Mouse (Mus musculus): ENCODE results near the gene Pold1. TPM values are rescaled to one million over a fixed set of nuclear protein-coding genes. Genes with fewer than 3 reads are reported as not detected.

The Pold1 gene
- polyA plus RNA-seq, 1 experiment from 2014 or later: 20.5 TPM

- H3K9ac ChIP-seq (ENCODE audit: low read depth, low read length): no peak overlapping the region
- no peak for ATAC-seq
- H3K27ac ChIP-seq (ENCODE audit: low read depth, low read length): no peak overlapping the region
- H3K4me2 ChIP-seq (ENCODE audit: low read length): no peak overlapping the region
- H3K36me3 ChIP-seq (ENCODE audit: control insufficient read depth, insufficient read depth, low read length): 0 out of 2 replicates have a peak, but pooled peaks cover under 1% of the 10 kb centered on the region
- H3K9me3 ChIP-seq (ENCODE audit: control insufficient read depth, low read length): no peaks in the 10 kb centered on the region
- H3K4me1 ChIP-seq (ENCODE audit: control insufficient read depth, insufficient read depth, low read depth, low read length): peaks cover 18% of the 10 kb centered on the region
- WGBS: 79% methylated on average over 1 of the region's 1 CpGs
- no peaks in the 10 kb centered on the region for H3K27me3 ChIP-seq (replicated peaks; ENCODE audit: control insufficient read depth, insufficient read depth, low read length)
- no peak overlapping the region for H3K4me3 ChIP-seq (ENCODE audit: low read length)
These were observed 49.7 kb downstream of the Pold1 start for GRCm38 (mm10) chr7:44498922-44499321.

- no peaks in the 10 kb centered on the region for H3K27me3 ChIP-seq (replicated peaks; ENCODE audit: control insufficient read depth, insufficient read depth, low read length)
- peak overlapping the region; percentile 76 for H3K4me3 ChIP-seq (ENCODE audit: low read length)
- no peak for ATAC-seq
- peaks cover 5% of the 10 kb centered on the region; the same call in 1 of the 2 replicates for H3K36me3 ChIP-seq (ENCODE audit: control insufficient read depth, insufficient read depth, low read length)
- peak overlapping the region; percentile 88 for H3K4me2 ChIP-seq (ENCODE audit: low read length)
- H3K4me1 ChIP-seq (ENCODE audit: control insufficient read depth, insufficient read depth, low read depth, low read length): peaks cover 18% of the 10 kb centered on the region
- H3K9me3 ChIP-seq (ENCODE audit: control insufficient read depth, low read length): no peaks in the 10 kb centered on the region
- H3K9ac ChIP-seq (ENCODE audit: low read depth, low read length): peak overlapping the region; percentile 93
- H3K27ac ChIP-seq (ENCODE audit: low read depth, low read length): peak overlapping the region; percentile 94; the same call in 1 of the 2 replicates
- WGBS: 91% methylated on average over 10 of the region's 10 CpGs
These were observed 51.1 kb downstream of the Pold1 start for GRCm38 (mm10) chr7:44497361-44498055.

GRCm38 (mm10) chr7:44496771-44497109 lies 51.9 kb downstream of the Pold1 start:
- WGBS: under 1% methylated on average over 20 of the region's 26 CpGs
- no peaks in the 10 kb centered on the region for H3K9me3 ChIP-seq (ENCODE audit: control insufficient read depth, low read length)
- H3K27me3 ChIP-seq (replicated peaks; ENCODE audit: control insufficient read depth, insufficient read depth, low read length): no peaks in the 10 kb centered on the region
- peak overlapping the region; percentile 76 for H3K4me3 ChIP-seq (ENCODE audit: low read length)
- peaks cover 11% of the 10 kb centered on the region; the same call in 1 of the 2 replicates for H3K36me3 ChIP-seq (ENCODE audit: control insufficient read depth, insufficient read depth, low read length)
- peak overlapping the region; percentile 94 for H3K27ac ChIP-seq (ENCODE audit: low read depth, low read length)
- no peak for ATAC-seq
- H3K4me1 ChIP-seq (ENCODE audit: control insufficient read depth, insufficient read depth, low read depth, low read length): peaks cover 18% of the 10 kb centered on the region
- H3K4me2 ChIP-seq (ENCODE audit: low read length): peak overlapping the region; percentile 88
- peak overlapping the region; percentile 93 for H3K9ac ChIP-seq (ENCODE audit: low read depth, low read length)

GRCm38 (mm10) chr7:44495992-44496770 lies 52.5 kb downstream of the Pold1 start, which contains the start of the genes Emc10 and Fam71e1:
Emc10 (minus strand) TSS chr7:44496529.
Fam71e1 (plus strand) TSS chr7:44496581.
- peak within 1 kb of the TSS; percentile 95 for H3K9ac ChIP-seq (ENCODE audit: low read depth, low read length)
- peak within 1 kb of the TSS; percentile 76 for H3K4me3 ChIP-seq (ENCODE audit: low read length)
- peak; percentile 96 for ATAC-seq
- peaks cover 16% of the 10 kb centered on the region for H3K36me3 ChIP-seq (ENCODE audit: control insufficient read depth, insufficient read depth, low read length)
- peak within 1 kb of the TSS; percentile 88 for H3K4me2 ChIP-seq (ENCODE audit: low read length)
- H3K4me1 ChIP-seq (ENCODE audit: control insufficient read depth, insufficient read depth, low read depth, low read length): peaks cover 18% of the 10 kb centered on the region
- H3K9me3 ChIP-seq (ENCODE audit: control insufficient read depth, low read length): no peaks in the 10 kb centered on the region
- WGBS: under 1% methylated on average over 56 of the region's 58 CpGs
- H3K27me3 ChIP-seq (replicated peaks; ENCODE audit: control insufficient read depth, insufficient read depth, low read length): no peaks in the 10 kb centered on the region
- peak within 1 kb of the TSS; percentile 94 for H3K27ac ChIP-seq (ENCODE audit: low read depth, low read length)

GRCm38 (mm10) chr7:44495086-44495485 lies 53.6 kb downstream of the Pold1 start:
- Histone ChIP-seq H3K4me3 (ENCODE audit: low read length) (peak overlapping the region; percentile 76), H3K4me2 (ENCODE audit: low read length) (peak overlapping the region; percentile 76), H3K27me3 (replicated peaks; ENCODE audit: control insufficient read depth, insufficient read depth, low read length) (no peaks in the 10 kb centered on the region), H3K27ac (ENCODE audit: low read depth, low read length) (no peak overlapping the region), H3K4me1 (ENCODE audit: control insufficient read depth, insufficient read depth, low read depth, low read length) (peaks cover 18% of the 10 kb centered on the region), H3K9ac (ENCODE audit: low read depth, low read length) (no peak overlapping the region; the same call in 1 of the 2 replicates), H3K36me3 (ENCODE audit: control insufficient read depth, insufficient read depth, low read length) (peaks cover 25% of the 10 kb centered on the region), H3K9me3 (ENCODE audit: control insufficient read depth, low read length) (no peaks in the 10 kb centered on the region)
- no peak for ATAC-seq
- whole genome bisulfite sequencing: 71% methylated on average over 7 of the region's 7 CpGs

- H3K36me3 ChIP-seq (ENCODE audit: control insufficient read depth, insufficient read depth, low read length): peaks cover 27% of the 10 kb centered on the region
- peak overlapping the region; percentile 76; the same call in 1 of the 2 replicates for H3K4me2 ChIP-seq (ENCODE audit: low read length)
- no peak overlapping the region for H3K9ac ChIP-seq (ENCODE audit: low read depth, low read length)
- H3K4me3 ChIP-seq (ENCODE audit: low read length): no peak overlapping the region
- no peaks in the 10 kb centered on the region for H3K9me3 ChIP-seq (ENCODE audit: control insufficient read depth, low read length)
- peaks cover 18% of the 10 kb centered on the region for H3K4me1 ChIP-seq (ENCODE audit: control insufficient read depth, insufficient read depth, low read depth, low read length)
- no peaks in the 10 kb centered on the region for H3K27me3 ChIP-seq (replicated peaks; ENCODE audit: control insufficient read depth, insufficient read depth, low read length)
- WGBS: 92% methylated on average over 12 of the region's 12 CpGs
- no peak overlapping the region for H3K27ac ChIP-seq (ENCODE audit: low read depth, low read length)
- ATAC-seq: no peak
These were observed 54.0 kb downstream of the Pold1 start for GRCm38 (mm10) chr7:44494681-44495080.

- Histone ChIP-seq H3K9ac (ENCODE audit: low read depth, low read length) (no peak overlapping the region), H3K4me1 (ENCODE audit: control insufficient read depth, insufficient read depth, low read depth, low read length) (peaks cover 16% of the 10 kb centered on the region), H3K36me3 (ENCODE audit: control insufficient read depth, insufficient read depth, low read length) (peaks cover 33% of the 10 kb centered on the region), H3K4me3 (ENCODE audit: low read length) (no peak overlapping the region), H3K4me2 (ENCODE audit: low read length) (no peak overlapping the region), H3K27me3 (replicated peaks; ENCODE audit: control insufficient read depth, insufficient read depth, low read length) (no peaks in the 10 kb centered on the region), H3K27ac (ENCODE audit: low read depth, low read length) (no peak overlapping the region), H3K9me3 (ENCODE audit: control insufficient read depth, low read length) (no peaks in the 10 kb centered on the region)
- no peak for ATAC-seq
- 94% methylated on average over 21 of the region's 21 CpGs for WGBS
These were observed 56.4 kb downstream of the Pold1 start for GRCm38 (mm10) chr7:44492166-44492826.

- ATAC-seq: no peak
- peaks cover 17% of the 10 kb centered on the region for H3K4me1 ChIP-seq (ENCODE audit: control insufficient read depth, insufficient read depth, low read depth, low read length)
- H3K27ac ChIP-seq (ENCODE audit: low read depth, low read length): no peak overlapping the region
- H3K9me3 ChIP-seq (ENCODE audit: control insufficient read depth, low read length): no peaks in the 10 kb centered on the region
- 96% methylated on average over 5 of the region's 5 CpGs for whole genome bisulfite sequencing
- no peak overlapping the region for H3K9ac ChIP-seq (ENCODE audit: low read depth, low read length)
- no peak overlapping the region for H3K4me2 ChIP-seq (ENCODE audit: low read length)
- H3K27me3 ChIP-seq (replicated peaks; ENCODE audit: control insufficient read depth, insufficient read depth, low read length): no peaks in the 10 kb centered on the region
- peaks cover 33% of the 10 kb centered on the region for H3K36me3 ChIP-seq (ENCODE audit: control insufficient read depth, insufficient read depth, low read length)
- no peak overlapping the region for H3K4me3 ChIP-seq (ENCODE audit: low read length)
These were observed 57.3 kb downstream of the Pold1 start for GRCm38 (mm10) chr7:44491391-44491790.

GRCm38 (mm10) chr7:44490281-44490680 lies 58.4 kb downstream of the Pold1 start:
- Histone ChIP-seq H3K27ac (ENCODE audit: low read depth, low read length) (no peak overlapping the region), H3K4me2 (ENCODE audit: low read length) (no peak overlapping the region), H3K36me3 (ENCODE audit: control insufficient read depth, insufficient read depth, low read length) (peaks cover 33% of the 10 kb centered on the region), H3K27me3 (replicated peaks; ENCODE audit: control insufficient read depth, insufficient read depth, low read length) (no peaks in the 10 kb centered on the region), H3K4me1 (ENCODE audit: control insufficient read depth, insufficient read depth, low read depth, low read length) (peaks cover 12% of the 10 kb centered on the region), H3K4me3 (ENCODE audit: low read length) (no peak overlapping the region), H3K9me3 (ENCODE audit: control insufficient read depth, low read length) (no peaks in the 10 kb centered on the region), H3K9ac (ENCODE audit: low read depth, low read length) (no peak overlapping the region)
- 77% methylated on average over 4 of the region's 4 CpGs for WGBS
- ATAC-seq: no peak

Measured in hindbrain, embryonic 16.5 days (tissue).